Mouse (Mus musculus): ENCODE data around the gene Frmd4a. TPM values are rescaled to one million over a fixed set of nuclear protein-coding genes. Genes with fewer than 3 reads are reported as not detected.

Frmd4a gene
- total RNA-seq, 2 experiments from 2014 or later, result 51.3 to 52.7 TPM

GRCm38 (mm10) chr2:4499257-4499656 lies 481.7 kb downstream of the Frmd4a start:
- DNase-seq, result peak; percentile 84

DNA sequence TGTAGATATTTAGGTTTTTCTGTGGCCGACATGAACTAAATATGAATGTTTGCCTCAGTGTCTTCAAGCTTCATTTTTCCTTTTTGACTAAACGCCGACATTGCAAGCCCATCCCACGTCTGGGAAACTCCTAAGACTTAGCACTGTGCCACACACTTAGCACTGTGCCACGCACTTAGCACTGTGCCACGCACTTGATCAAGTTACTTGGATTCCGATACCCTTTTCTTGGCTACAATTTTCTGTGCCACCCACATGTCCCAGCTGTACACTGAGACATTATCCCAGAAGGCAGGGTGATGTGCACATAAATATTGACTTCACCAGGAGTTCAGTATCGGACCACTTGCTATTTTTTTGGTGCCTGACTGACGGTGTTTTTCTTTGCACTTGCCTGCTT lies 482.4 kb downstream of the Frmd4a start:
- no peak for DNase-seq

GRCm38 (mm10) chr2:4501257-4502027 lies 483.9 kb downstream of the Frmd4a start:
- peak; percentile 62 for DNase-seq

- peak; percentile 61 for DNase-seq
These were observed 486.9 kb downstream of the Frmd4a start for GRCm38 (mm10) chr2:4504413-4504812.

DNA sequence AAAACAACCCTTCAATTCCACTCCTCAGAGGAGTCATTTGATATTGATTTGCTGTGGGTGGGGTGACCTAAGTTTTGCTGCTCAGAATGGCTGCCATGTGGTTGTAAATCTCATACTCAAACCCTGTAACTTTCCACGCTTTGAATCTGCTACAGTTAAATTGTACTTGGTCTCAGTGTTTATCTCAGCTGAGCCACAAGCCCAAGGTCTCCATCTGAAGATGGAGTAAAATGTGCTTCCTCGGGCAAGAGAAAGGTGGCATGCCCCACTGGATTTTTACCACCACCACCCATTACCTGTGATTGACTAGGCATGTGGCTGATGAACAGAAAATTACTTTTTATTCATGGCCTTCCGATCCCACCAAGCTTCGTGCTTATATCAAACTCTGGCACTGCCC lies 488.2 kb downstream of the Frmd4a start:
- no peak for DNase-seq

DNA sequence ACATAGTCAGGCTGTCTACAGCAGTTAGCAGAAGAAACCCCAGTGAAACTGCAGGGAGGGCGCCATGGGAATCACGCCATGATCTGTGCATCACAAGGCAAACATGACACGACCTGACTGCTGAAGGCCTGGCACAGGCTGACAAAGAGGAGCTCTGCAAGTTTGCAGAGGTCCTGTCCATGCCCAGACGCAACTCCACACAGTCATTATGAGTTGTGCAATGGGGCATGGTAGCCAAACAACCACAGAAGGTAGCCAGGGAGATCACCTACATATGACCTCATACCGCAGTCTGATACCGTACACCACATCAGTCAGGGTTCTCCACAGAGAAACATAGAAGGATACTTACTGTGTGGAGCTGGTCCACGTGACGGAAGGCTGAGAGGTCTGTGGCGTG lies 489.1 kb downstream of the Frmd4a start:
- no peak for DNase-seq

- no peak for DNase-seq
These were observed 490.5 kb downstream of the Frmd4a start for GRCm38 (mm10) chr2:4507887-4508615.

GRCm38 (mm10) chr2:4508959-4509615 lies 491.6 kb downstream of the Frmd4a start:
- DNase-seq, result no peak

GRCm38 (mm10) chr2:4509739-4510138 lies 492.2 kb downstream of the Frmd4a start:
- no peak for DNase-seq

DNA sequence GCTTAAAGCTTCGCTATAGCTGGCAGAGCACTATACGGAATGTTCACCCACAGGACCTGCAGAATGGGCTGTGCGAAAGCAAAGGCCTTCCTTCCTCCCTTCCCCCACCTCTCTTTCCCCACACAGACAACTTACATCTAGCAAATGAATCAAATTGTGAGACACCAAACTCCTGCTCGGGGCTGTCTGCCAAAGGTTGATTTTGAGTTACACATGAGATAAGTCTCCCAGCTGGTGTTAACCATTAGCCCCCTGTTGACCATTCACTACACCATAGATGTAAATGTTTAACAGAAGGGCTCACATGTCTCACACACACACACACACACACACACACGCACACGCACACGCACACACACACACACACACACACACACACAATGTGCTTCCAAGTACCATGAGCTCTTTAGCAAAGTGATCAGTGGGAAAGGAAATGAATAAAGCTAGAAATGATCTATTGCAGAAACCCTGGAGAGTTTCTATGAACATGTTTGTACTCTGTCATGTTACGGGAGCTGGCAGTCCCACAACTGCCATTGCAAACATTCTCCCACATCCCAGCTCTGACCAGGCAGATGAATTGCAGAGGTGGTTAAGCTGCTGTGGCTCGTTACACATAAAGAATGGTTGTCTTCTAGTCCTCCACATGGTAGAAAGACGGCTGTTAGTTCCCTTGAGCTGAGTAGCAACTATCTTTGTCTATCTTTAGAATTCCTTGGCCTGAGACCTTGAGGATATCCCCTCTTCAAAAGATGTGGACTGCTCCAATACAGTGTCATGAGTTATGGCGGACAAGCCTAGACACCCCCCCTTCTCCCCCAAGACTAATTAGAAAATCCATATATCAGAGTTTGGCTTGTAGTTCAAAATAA lies 492.9 kb downstream of the Frmd4a start:
- DNase-seq, result no peak

DNA sequence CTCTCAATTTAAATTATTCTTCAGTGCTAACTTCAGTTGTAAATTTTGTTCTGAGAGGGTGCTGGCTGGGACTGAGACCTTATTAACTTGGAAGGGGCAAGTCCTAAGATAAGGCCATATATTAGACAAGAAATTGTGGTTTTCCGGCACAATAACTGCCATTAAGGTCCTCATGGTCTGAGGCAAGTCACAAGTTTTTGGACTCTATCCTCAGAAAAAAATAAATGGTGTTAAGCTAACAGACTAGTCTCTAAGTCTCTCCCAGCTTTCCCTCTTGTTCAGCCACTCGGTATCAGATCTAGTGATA lies 493.5 kb downstream of the Frmd4a start:
- no peak for DNase-seq

- DNase-seq, result peak; percentile 38
These were observed 495.1 kb downstream of the Frmd4a start for GRCm38 (mm10) chr2:4512607-4513006.

GRCm38 (mm10) chr2:4515910-4516309 lies 498.4 kb downstream of the Frmd4a start:
- no peak for DNase-seq

- peak; percentile 73 for DNase-seq
These were observed 499.5 kb downstream of the Frmd4a start for GRCm38 (mm10) chr2:4516819-4517552.

DNA sequence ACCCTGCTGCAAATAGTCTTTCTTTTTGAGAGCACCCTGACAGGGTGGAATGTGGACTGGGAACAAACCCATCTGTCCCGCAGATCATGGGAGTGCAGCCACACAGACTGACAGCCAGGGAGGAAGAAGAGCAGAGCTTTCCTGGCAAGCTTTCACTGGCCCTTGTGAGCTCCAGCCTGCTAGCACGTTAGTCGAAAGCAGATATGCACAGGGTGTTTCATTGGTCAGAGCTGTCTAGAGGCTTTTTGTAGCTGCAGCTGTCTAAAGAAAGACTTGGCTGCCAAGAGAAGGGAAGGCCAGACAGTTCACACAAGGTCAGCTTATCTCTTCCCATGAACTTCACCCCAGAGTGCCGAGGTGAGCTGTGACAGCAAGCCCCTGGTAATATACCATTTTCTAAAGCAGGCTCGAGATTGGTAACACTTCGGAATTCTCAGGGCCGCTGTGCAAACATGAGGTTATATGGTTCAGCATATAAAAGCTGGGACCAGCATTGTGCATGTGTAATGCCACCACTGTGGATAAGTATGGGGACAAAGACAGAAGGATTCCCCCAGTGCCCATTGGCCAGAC lies 500.1 kb downstream of the Frmd4a start:
- DNase-seq, result peak; percentile 81

- no peak for DNase-seq
These were observed 501.0 kb downstream of the Frmd4a start for GRCm38 (mm10) chr2:4518549-4518948.

DNA sequence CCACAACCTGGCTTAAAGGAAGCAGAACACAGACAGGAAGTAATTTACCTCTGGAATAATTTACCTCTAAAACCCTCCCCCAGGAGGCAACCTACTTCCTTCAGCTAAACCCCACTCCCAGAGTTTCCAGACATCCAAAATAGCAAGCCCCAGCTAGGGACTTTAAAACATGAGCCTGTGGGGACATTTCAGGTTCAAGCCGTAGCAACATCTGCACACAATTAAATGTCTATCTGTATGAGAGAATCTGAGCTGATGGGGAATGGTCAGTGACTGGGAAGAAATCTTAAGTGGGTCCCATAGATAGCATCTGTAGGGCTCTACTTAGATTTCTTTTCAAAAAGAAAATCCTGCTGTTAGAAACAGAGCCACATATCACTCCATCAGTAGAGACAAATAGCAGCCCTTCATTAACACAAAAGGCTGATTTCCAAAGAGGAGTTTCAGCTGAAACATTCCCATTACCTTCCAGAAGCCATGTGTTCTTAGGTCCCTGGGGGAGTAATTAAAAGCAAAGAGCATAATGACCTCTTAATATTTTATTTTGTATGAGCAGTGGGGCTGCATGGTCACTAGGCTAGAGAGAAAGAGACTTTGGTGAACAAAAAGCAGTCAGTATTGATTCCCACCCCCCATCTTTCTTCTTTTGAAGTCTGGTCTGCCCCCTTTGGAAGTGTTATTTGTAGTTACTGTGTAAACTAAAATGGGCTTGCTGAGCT lies 505.4 kb downstream of the Frmd4a start:
- DNase-seq, result no peak

DNA sequence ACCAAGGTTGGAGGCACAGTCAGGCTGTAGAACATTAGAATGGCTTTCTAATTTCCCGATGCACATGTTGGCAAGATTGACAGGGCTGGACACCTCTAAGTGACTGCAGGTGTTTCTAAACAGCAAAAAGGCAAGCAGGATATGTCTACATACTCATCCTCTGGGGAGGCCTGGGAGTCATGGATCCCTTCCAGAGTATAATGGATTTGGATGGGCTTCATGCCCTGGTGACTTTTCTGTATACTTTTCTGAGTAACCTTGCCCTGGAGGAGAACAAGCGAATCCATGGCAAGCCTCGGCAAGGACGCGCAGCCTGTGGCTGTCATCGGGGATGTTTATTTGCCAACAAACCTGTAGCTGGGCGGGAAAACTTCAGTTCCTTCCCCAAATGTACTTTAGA lies 509.6 kb downstream of the Frmd4a start:
- DNase-seq, result no peak

- no peak for DNase-seq
These were observed 511.8 kb downstream of the Frmd4a start for GRCm38 (mm10) chr2:4529254-4529729.

DNA sequence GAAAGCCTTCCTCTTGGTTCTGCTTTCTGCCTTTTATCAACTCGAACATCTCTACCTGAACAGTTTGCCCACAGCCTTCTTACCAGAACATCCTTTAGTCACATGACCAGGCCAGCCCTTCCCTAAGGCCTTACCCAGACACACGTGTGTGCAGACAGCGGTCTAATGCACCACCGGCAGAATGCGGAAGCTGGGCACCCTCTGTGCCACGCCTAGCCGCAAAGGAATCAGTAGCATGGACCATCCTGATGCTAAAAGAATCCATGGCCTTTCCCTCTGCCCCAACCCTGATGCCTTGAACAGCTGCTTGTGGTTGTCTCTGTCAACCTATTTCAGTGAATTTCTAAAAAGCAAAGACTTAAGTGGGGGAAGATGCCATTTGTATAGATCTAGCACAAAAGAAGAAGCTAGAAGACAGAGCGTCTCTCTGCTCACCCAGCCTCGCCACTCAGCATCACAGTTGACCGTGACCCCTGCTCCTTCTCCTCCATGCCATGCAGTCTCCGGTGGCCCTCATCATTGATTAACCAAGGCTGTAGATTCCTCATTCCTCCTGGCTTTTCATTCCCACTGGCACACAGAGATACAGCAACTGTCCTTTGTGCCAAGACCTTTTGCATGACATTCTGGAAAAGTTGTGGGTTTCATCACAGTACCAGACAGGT lies 514.1 kb downstream of the Frmd4a start:
- DNase-seq, result no peak

Data from heart, postnatal 4 days (tissue).